Mouse (Mus musculus) heart, embryonic 13.5 days (tissue): ENCODE measurements around the gene Olfr1359. TPM values are rescaled to one million over a fixed set of nuclear protein-coding genes. Genes with fewer than 3 reads are reported as not detected.
"Not testable (repeated sequence)": the region's sequence is repeated elsewhere in the genome, so short reads cannot be mapped to it uniquely, and the experiment has no call there.

Experiments used
- ATAC-seq: fragments of 200-750 bp; cut with Nextera tagmentation; 2 replicates; pipeline ENCODE4 v1.8.0; 2017; ENCODE audit warnings: moderate TSS enrichment; ENCODE audit not compliant: insufficient number of reproducible peaks, low FRiP score, low TSS enrichment; ENCODE audit errors: extremely low read depth
- H3K27ac ChIP-seq: fragments of 300-500 bp; sonication (generic); replicated peaks from 2 replicates; pipeline ENCODE4 v1.5.1; 2015; ENCODE audit warnings: moderate library complexity, mild to moderate bottlenecking, inconsistent platforms
- H3K27me3 ChIP-seq: fragments of 300-500 bp; sonication (generic); replicated peaks from 2 replicates; pipeline ENCODE4 v1.6.1; 2015; ENCODE audit warnings: mild to moderate bottlenecking, inconsistent platforms
- H3K36me3 ChIP-seq: fragments of 300-500 bp; sonication (generic); 2 replicates; pipeline ENCODE4 v1.6.1; 2015; ENCODE audit warnings: mild to moderate bottlenecking, inconsistent platforms
- H3K4me1 ChIP-seq: fragments of 300-500 bp; sonication (generic); 2 replicates; pipeline ENCODE4 v1.6.1; 2015; ENCODE audit warnings: inconsistent platforms
- H3K4me2 ChIP-seq: fragments of 300-500 bp; sonication (generic); 2 replicates; pipeline ENCODE4 v1.6.1; 2015; ENCODE audit warnings: inconsistent platforms, mild to moderate bottlenecking, moderate library complexity
- H3K4me3 ChIP-seq: fragments of 300-500 bp; sonication (generic); 2 replicates; pipeline ENCODE4 v1.5.1; 2015; ENCODE audit warnings: moderate library complexity, mild to moderate bottlenecking, inconsistent platforms
- H3K9ac ChIP-seq: fragments of 300-500 bp; sonication (generic); 2 replicates; pipeline ENCODE4 v1.6.1; 2015; ENCODE audit warnings: inconsistent platforms, mild to moderate bottlenecking, moderate library complexity
- H3K9me3 ChIP-seq: fragments of 300-500 bp; sonication (generic); 2 replicates; pipeline ENCODE4 v1.6.1; 2016; ENCODE audit warnings: inconsistent platforms
- WGBS: fragments of 180-500 bp; shearing (Covaris S2); methylation state at CpG from one replicate; pipeline ENCODE4 v1.1.7; 2015; ENCODE audit warnings: mixed read lengths; 5-methylcytosine and 5-hydroxymethylcytosine counted together
- microRNA-seq: library from miRNA; unstranded; fragments of <30 nt; microRNA quantifications from one replicate; pipeline ENCODE4, GENCODE M21; 2016
- polyA plus RNA-seq: library from polyadenylated mRNA; unstranded; fragments of >200 nt; fragmentation: Nextera tagmentation; extraction: Ambion mirVana; gene quantifications from 2 replicates; pipeline ENCODE4 v1.2.1, GENCODE M21; 2015

Olfr1359 gene
- polyA plus RNA-seq, 1 experiment from 2014 or later = not detected

GRCm38 (mm10) chr13:21753524-21754285 is 55.8 kb downstream of the Olfr1359 start, which contains the start of the genes Hist1h2ak and Hist1h2bn:
TSS of gene Hist1h2ak (minus strand) at chr13:21753827.
TSS of gene Hist1h2bn (plus strand) at chr13:21754123.
- peak within 1 kb of the TSS; percentile 84 for H3K9ac ChIP-seq
- under 1% methylated on average over 48 of the region's 50 CpGs for WGBS
- H3K27ac ChIP-seq = peak within 1 kb of the TSS; percentile 93
- H3K27me3 ChIP-seq, H3K36me3 ChIP-seq, H3K9me3 ChIP-seq: not testable (repeated sequence)
- peak within 1 kb of the TSS; percentile 58 for H3K4me3 ChIP-seq
- H3K4me2 ChIP-seq = peak within 1 kb of the TSS; percentile 81
- H3K4me1 ChIP-seq = peaks cover 51% of the 10 kb centered on the region
- ATAC-seq = peak; percentile 81

GRCm38 (mm10) chr13:21754294-21755001 is 56.5 kb downstream of the Olfr1359 start:
- not testable (repeated sequence) for H3K36me3 ChIP-seq, H3K9me3 ChIP-seq, ATAC-seq, H3K27me3 ChIP-seq
- Histone ChIP-seq H3K9ac (peak overlapping the region; percentile 84), H3K4me3 (peak overlapping the region; percentile 58), H3K4me1 (peaks cover 44% of the 10 kb centered on the region), H3K4me2 (peak overlapping the region; percentile 81), H3K27ac (peak overlapping the region; percentile 93)
- WGBS = 0% methylated on average over 23 of the region's 26 CpGs

GRCm38 (mm10) chr13:21755707-21756106 is 57.8 kb downstream of the Olfr1359 start:
- Histone ChIP-seq H3K4me2 (peak overlapping the region; percentile 81), H3K4me1 (peaks cover 38% of the 10 kb centered on the region), H3K27me3 (no peaks in the 10 kb centered on the region), H3K4me3 (peak overlapping the region; percentile 58), H3K9ac (peak overlapping the region; percentile 66; the same call in 1 of the 2 replicates), H3K36me3 (no peaks in the 10 kb centered on the region), H3K9me3 (no peaks in the 10 kb centered on the region), H3K27ac (no peak overlapping the region)
- ATAC-seq = no peak
- 82% methylated on average over 1 of the region's 1 CpGs for WGBS

Small RNAs within 50 kb of the gene (microRNA-seq; reads per million reads assigned to microRNA genes)
- gene Gm44357 (not detected), gene Gm44367 (not detected), gene Gm44454 (not detected)

Other genes starting within 250 kb of the Olfr1359 start
- 28.0 and 29.7 TPM in 2 replicates for gene Zscan26, start 244.4 kb upstream of the Olfr1359 start, polyA plus RNA-seq
- gene Nkapl, start 229.6 kb upstream of the Olfr1359 start, polyA plus RNA-seq = 2.0 and 2.1 TPM in 2 replicates
- 1.4 and 2.0 TPM in 2 replicates for gene Zkscan4, start 219.2 kb upstream of the Olfr1359 start, polyA plus RNA-seq
- gene Gm10065, start 218.7 kb upstream of the Olfr1359 start, polyA plus RNA-seq = not detected in 2 replicates
- gene AK157302, start 202.9 kb upstream of the Olfr1359 start, polyA plus RNA-seq = 0.45 and 0.87 TPM in 2 replicates
- gene Gm11273, start 196.7 kb upstream of the Olfr1359 start, polyA plus RNA-seq = 14.7 and 20.9 TPM in 2 replicates
- gene Zkscan8, start 167.0 kb upstream of the Olfr1359 start, polyA plus RNA-seq = 3.8 and 4.8 TPM in 2 replicates
- gene Olfr1366, start 155.3 kb upstream of the Olfr1359 start, polyA plus RNA-seq = not detected in 2 replicates
- gene Olfr1535, start 138.2 kb upstream of the Olfr1359 start, polyA plus RNA-seq = not detected in 2 replicates
- not detected in 2 replicates for gene Olfr1364, start 116.4 kb upstream of the Olfr1359 start, polyA plus RNA-seq
- not detected in 2 replicates for gene Olfr1362, start 84.1 kb upstream of the Olfr1359 start, polyA plus RNA-seq
- gene Olfr11, start 55.6 kb upstream of the Olfr1359 start, polyA plus RNA-seq = not detected in 2 replicates
- not detected in 2 replicates for gene Olfr1361, start 34.7 kb upstream of the Olfr1359 start, polyA plus RNA-seq
- gene Olfr1360, start 20.7 kb upstream of the Olfr1359 start, polyA plus RNA-seq = not detected in 2 replicates
- 1.9 TPM in 1 of 2 replicates, not detected in the other for gene Hist1h2bl, start 18.0 kb downstream of the Olfr1359 start, polyA plus RNA-seq
- gene Hist1h2ai, start 18.3 kb downstream of the Olfr1359 start, polyA plus RNA-seq = 9.8 and 10.5 TPM in 2 replicates
- 0.62 and 2.3 TPM in 2 replicates for gene Hist1h3h, start 19.5 kb downstream of the Olfr1359 start, polyA plus RNA-seq
- 1.5 TPM in 2 replicates for gene Hist1h2bm, start 23.9 kb downstream of the Olfr1359 start, polyA plus RNA-seq
- 0.45 and 0.96 TPM in 2 replicates for gene Hist1h4j, start 37.0 kb downstream of the Olfr1359 start, polyA plus RNA-seq
- 1.3 TPM in 1 of 2 replicates, not detected in the other for gene Hist1h4k, start 52.4 kb downstream of the Olfr1359 start, polyA plus RNA-seq
- 9.5 and 15.8 TPM in 2 replicates for gene Hist1h2ak, start 55.7 kb downstream of the Olfr1359 start, polyA plus RNA-seq
- gene Hist1h2bn, start 56.0 kb downstream of the Olfr1359 start, polyA plus RNA-seq = 1.4 and 3.5 TPM in 2 replicates
- 13.1 and 13.2 TPM in 2 replicates for gene Hist1h1b, start 82.5 kb downstream of the Olfr1359 start, polyA plus RNA-seq
- gene Hist1h3i, start 85.3 kb downstream of the Olfr1359 start, polyA plus RNA-seq = 63.6 and 66.6 TPM in 2 replicates
- gene Hist1h2an, start 89.1 kb downstream of the Olfr1359 start, polyA plus RNA-seq = 1.2 and 6.6 TPM in 2 replicates
- 0.37 and 0.49 TPM in 2 replicates for gene Hist1h2bp, start 89.3 kb downstream of the Olfr1359 start, polyA plus RNA-seq
- 8.4 and 10.2 TPM in 2 replicates for gene Hist1h2bq, start 112.1 kb downstream of the Olfr1359 start, polyA plus RNA-seq
- gene Hist1h2ao, start 112.4 kb downstream of the Olfr1359 start, polyA plus RNA-seq = not detected in 2 replicates
- not detected in 2 replicates for gene Hist1h4m, start 113.6 kb downstream of the Olfr1359 start, polyA plus RNA-seq
- gene Hist1h4n, start 134.1 kb downstream of the Olfr1359 start, polyA plus RNA-seq = 11.2 and 15.6 TPM in 2 replicates
- gene Hist1h2ap, start 135.4 kb downstream of the Olfr1359 start, polyA plus RNA-seq = 1,655 and 1,669 TPM in 2 replicates
- gene Hist1h2br, start 135.6 kb downstream of the Olfr1359 start, polyA plus RNA-seq = 9.2 and 10.8 TPM in 2 replicates
- gene Zfp184, start 247.0 kb downstream of the Olfr1359 start, polyA plus RNA-seq = 5.2 and 6.3 TPM in 2 replicates